Mouse (Mus musculus) gastrocnemius, postnatal 36 days (tissue): ENCODE measurements around the gene Tor4a. TPM values are rescaled to one million over a fixed set of nuclear protein-coding genes. Genes with fewer than 3 reads are reported as not detected.

Experiments
- DNase-seq, 2 experiments: peaks; one replicate each; pipeline ENCODE4 v3.0.0; 2022
- intact Hi-C: fragments of 180-260 bp; cut with DNase I; formaldehyde crosslinking; loops from one replicate; pipeline ENCODE4 v1.15.1; 2025
- long read RNA-seq, 2 experiments: library from polyadenylated mRNA; stranded (forward); transcript quantifications; one replicate each; pipeline ENCODE4 v2.0.0; 2021
- total RNA-seq, 2 experiments: library from RNA; stranded (reverse); gene quantifications; 2 replicates each; pipeline ENCODE4 v1.2.3; 2021

Tor4a gene
- 1 to 10 TPM in 1 of 2 experiments, under 1 TPM in 1; 0.54 to 1.2 TPM for total RNA-seq
- long read RNA-seq, experiment 1: 0 reads
- long read RNA-seq, experiment 2, partial matches to known transcripts: 0 of 1 reads
- long read RNA-seq, experiment 2, other reads (novel, unspliced or antisense): 1 of 1 reads

GRCm38 (mm10) chr2:25196172-25196954 lies at the start of gene Tor4a:
Tor4a (minus strand) TSS chr2:25196886.
- DNase-seq: peak; percentile 55 to 64
- intact Hi-C loops: no loop called here

- no peak for DNase-seq
- intact Hi-C loops: no loop called here
These were observed 47.5 kb upstream of the Tor4a start for GRCm38 (mm10) chr2:25244144-25244543.

DNA sequence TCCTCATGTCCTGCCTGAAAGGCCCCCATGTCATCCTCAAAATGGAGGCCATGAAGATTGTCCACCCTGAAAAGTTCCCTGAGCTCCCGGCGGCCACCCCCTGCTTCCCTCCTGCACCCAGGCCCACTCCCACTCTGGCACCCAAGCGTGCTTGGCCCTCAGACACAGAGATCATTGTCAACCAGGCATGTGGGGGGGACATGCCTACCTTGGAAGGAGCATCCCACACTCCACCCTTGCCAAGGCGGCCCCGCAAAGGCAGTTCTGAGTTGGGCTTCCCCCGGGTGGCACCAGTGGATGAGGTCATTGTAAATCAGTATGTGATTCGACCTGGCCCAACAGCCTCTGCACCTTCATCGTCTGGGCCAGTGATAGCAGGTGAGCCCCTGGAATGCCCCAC lies 46.7 kb upstream of the Tor4a start:
- intact Hi-C loops: no loop called here
- no peak for DNase-seq

- intact Hi-C loops: no loop called here
- DNase-seq: no peak
These were observed 45.4 kb upstream of the Tor4a start, which contains the start of the genes Rnf208 and Cysrt1 for GRCm38 (mm10) chr2:25242101-25242506. Rnf208 (plus strand) TSS chr2:25242255. Cysrt1 (minus strand) TSS chr2:25242452.

DNA sequence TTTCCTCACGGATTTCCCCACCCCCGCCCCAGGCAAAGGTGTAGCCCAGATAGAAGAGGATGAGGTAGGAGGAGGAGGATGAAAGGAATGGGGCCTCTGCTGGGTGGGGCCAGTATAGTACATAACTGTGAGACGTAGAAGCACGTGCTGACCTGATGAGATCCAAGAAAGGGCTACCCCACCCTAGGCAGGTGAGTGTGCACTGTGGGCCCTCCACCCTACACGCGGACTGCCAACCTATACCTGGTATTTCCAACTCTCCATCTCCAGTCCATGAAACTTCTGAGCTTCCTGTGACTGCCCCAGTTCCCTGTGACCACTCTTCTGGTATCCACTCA lies 44.7 kb upstream of the Tor4a start:
- intact Hi-C loops: no loop called here
- DNase-seq: no peak

DNA sequence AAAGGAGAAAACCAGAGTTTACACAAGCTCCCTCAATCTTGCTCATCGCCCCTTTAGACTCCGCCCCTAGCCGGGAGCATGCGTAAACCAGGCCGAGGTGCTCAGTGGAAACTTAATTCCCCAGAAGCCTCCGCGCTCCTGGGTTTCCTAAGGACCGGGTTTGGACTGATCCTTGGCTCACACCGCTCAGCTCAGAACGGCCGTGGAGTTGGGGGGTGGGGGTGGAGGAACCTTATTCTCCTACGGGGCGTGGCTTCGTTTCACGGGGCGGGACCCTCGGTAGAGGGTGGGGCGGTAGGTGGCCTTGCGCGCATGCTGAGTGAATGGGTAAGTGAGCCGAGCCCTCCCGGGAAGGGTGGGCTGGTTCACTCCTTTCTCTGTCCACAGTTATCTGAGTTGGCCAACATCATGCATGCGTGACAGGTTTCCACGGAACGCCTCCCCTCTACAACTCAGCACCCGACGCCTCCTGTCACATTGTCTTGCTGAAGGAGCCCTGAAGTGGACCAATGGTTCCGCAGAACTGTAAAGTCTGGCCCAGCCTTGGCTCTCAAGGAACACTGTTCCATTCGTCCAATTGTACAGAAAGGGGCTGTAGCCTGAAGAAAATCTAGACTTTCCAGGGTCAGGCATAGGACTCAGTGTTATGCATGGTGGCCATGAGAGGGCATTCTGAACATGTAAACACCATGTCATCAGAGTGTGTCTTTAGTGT lies 44.2 kb upstream of the Tor4a start:
- intact Hi-C loops: no loop called here
- peak; percentile 40 to 54 for DNase-seq

DNA sequence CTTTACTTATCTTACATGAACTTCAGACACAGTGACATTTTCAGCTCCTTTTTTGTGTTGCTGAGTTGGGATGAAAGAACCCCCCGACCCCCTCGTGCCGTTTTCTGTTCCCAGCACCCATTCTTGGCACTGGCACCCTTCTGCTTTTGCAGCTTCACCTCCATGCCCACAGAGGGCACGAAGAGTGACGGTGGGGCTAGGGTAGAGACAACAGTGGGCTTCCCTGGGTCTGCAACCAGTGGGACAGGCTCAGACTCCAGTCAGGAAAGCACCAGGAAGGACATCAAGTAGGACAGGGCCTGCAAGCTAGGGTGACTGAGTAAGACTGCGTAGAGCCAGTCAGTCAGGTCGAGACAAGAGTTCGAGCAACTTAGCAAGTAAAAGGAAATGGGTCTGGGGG lies 43.6 kb upstream of the Tor4a start:
- no peak for DNase-seq
- intact Hi-C loops: no loop called here

GRCm38 (mm10) chr2:25239766-25240165 lies 43.1 kb upstream of the Tor4a start:
- no peak for DNase-seq
- intact Hi-C loops: no loop called here

GRCm38 (mm10) chr2:25238106-25238505 lies 41.4 kb upstream of the Tor4a start:
- intact Hi-C loops: no loop called here
- DNase-seq: no peak

DNA sequence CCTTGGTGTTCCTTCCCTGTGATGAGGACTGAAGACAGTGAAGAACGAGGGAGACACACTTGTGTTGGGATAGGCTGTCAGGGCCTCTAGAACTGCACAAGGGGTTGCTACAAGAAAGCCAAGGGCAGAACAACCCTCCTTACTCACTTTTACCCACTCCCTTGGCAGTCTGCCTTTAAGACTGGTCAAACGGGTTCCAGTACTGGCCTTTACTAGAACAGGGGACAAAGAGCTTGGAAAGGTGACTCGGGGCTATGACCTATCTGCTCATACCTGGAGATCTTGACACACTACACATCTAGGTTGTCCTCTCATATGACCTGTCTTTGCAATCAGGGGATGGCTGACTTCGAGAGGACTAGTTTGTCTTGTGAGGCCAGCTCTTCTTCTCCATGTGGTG lies 40.8 kb upstream of the Tor4a start:
- no peak for DNase-seq
- intact Hi-C loops: no loop called here

DNA sequence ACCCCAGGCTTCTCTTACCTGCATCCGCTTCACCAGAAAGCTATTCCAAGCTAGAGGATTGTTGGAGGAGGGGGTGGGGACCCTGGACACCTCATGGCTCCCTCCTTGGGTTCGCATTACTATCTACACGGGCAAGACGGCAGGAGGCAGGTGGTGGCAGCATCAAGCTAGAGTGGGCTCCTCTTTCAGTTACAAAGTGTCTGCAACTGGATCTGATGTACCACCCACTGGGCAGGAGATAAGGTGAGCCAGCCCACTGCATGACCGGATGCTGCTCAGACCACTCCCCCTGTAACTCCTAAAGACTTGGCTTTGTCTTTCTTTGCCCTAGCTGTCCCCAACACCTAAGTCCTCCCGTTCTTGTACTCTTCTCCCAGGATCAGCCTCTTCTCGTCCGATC lies 39.9 kb upstream of the Tor4a start, which contains the start of gene Rnf224:
Gene Rnf224, minus strand, starts transcription at position 174 of the 400 bp plus-strand sequence.
- intact Hi-C loops: no loop called here
- no peak for DNase-seq

DNA sequence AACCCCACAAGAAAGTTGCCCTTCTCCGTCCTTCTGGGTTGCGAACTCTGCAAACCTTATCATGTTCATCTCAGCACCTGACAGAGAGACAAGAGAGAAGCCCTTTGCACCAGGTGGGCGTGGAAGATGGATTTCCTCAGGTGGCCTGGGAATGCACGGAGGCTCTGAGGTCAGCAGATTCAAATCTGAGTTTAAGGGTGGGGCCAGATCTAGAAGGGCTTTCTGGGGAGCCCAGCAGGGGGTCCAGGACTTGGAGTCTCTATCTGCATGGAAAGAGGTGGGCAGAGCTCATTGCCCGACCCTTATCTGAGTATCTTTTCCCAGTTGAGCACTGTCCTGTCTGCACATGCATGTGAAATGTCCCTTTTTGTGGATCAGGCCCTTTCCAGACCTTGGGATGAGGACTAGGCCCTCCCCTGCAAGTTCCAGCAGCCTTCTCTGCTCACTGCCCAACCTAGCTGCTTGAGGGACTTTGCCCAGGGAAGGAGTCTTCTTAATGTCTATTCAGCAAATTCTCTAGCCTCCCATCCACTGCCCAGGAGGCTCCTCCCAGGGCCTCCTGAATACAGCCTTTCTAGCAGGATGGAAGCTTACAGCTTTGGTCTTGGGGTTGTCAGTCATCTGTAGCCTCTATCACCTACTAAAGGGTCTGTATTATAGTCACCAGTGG lies 38.0 kb upstream of the Tor4a start:
- intact Hi-C loops: no loop called here
- no peak for DNase-seq

DNA sequence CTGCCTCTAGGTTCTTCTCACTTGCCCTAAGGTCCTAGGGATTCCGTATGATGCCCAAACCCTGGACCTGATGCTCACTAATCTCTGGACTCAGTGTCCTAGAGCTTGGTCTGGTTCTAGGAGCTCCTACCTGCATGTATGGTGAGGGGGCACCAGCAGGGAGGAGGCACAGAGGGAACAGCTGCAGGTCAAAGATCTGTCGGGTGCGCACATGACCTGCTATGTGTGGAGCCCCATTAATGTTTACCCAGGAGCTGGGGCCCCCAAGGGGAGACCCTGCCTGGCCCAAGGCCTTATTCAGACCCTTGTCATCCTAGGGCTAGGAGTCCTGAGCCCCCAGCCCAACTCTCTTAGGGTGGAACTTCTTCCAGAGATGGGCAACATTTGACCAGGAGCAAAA lies 37.4 kb upstream of the Tor4a start, which contains the start of gene Slc34a3:
Gene Slc34a3, minus strand, starts transcription at position 315 of the 400 bp plus-strand sequence.
- no peak for DNase-seq
- intact Hi-C loops: no loop called here

GRCm38 (mm10) chr2:25233421-25233820 lies 36.7 kb upstream of the Tor4a start:
- intact Hi-C loops: no loop called here
- DNase-seq: no peak

DNA sequence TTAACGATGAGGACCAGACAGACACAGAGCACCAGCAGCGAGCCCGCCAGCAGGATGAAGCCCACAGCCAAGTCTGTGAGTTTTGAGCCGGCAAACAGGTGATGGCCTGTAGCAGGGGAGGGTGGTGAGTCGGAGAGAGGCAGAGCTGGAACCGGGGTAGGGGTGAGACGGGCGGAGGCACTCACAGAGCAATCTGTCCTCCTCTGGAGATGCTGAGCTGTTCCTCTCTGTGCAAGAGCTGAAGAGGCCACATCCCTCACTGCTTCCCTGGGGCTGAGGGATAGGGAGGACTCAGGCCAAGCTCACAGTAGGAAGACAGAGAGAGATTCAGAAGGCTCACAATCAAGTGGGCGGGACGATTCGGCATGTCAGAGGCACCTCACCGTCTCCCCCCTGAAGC lies 34.4 kb upstream of the Tor4a start:
- DNase-seq: no peak
- intact Hi-C loops: no loop called here

DNA sequence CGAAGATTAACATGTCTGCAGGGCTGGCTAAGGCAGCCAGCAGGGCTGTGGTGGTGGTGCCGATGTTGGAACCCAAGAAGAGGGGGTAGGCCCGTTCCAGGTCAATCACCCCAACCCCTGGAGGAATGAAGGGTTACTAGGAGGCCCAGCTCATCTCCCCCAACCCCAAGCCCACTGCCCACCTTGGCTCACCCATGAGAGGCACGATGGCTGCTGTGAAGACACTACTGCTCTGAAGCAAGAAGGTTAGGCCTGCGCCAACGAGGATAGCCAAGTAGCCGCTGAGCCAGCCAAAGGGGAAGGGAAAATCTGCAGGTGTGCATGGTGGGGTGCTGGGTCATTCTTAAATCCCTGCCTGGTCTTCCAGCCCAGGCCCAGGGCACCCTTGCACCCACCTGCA lies 33.9 kb upstream of the Tor4a start:
- intact Hi-C loops: no loop called here
- no peak for DNase-seq

DNA sequence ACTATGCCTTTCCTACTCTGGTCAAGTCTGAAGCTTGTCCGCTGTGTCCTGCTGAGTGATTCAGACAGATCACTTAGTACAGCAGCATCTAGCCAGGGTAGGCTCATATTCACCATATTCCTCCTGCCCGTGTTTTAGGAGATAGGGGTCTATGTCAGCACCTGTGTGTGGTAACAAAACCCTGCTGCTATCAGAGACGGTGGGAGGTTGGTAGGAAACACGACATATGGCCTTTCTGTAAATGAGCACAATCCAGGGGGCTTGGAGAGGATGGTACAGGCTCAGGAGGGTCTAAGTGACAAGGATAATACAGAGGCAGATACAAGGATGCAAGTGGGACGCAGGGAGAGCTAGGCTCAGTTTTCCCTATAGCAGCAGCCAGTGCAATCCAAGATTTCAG lies 32.9 kb upstream of the Tor4a start:
- no peak for DNase-seq
- intact Hi-C loops: no loop called here

DNA sequence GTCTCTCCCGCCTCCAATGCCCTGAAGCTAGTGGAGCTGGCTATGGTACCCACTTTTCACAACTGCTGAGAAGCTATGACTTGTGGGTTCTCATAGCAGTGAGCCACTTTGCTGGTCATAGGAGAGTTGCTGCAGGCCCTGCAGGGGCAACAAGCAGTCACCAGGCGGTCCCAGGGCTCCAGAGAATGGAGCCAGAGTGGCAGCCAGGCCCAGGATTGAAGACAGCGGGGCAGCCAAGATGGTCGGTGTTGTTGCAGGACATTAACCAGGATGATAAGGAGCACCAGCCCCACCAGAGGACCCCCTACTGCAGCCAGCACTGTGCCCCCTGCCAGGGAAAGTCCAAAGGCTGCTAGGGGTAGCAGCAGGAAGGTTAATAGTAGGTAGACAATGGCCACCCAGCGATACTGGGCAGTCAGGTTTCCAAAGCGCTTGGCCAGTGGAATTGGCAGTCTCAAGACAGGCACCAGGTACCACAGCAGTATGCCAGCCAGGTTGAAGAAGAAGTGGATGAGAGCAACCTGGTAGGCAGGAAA lies 32.4 kb upstream of the Tor4a start:
- intact Hi-C loops: loop anchor here (1.0 kb wide), 1 partner anchor 36 kb away; no protein-coding TSS in a partner anchor
- no peak for DNase-seq

DNA sequence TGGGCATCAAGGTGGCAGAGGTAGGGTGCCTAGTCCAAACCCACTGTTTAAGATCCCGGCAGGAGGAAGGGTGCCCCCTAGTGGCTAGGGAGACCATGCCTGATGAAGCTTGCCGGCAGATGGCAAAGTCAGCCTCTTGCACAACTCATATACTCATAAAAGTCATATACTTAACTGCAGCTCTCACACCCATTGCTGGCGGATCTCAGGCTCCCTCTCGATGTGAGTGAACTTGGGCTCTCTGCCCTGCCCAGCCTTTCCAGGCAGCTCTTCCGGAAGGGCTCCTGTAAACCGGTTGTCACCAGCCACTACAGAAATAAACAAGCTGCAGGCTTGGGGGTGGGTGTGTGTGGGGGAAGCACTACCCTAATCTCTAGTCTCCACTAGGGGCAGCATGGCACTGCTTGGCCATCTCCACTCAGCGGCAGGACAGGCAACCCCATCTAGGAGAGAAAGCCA lies 31.8 kb upstream of the Tor4a start:
- DNase-seq: peak; percentile 78 to 85
- intact Hi-C loops: loop anchor here (1.0 kb wide), 1 partner anchor 35 kb away; no protein-coding TSS in a partner anchor

GRCm38 (mm10) chr2:25227406-25227805 lies 30.7 kb upstream of the Tor4a start:
- intact Hi-C loops: no loop called here
- no peak for DNase-seq

- DNase-seq: peak; percentile 39 to 40
- intact Hi-C loops: no loop called here
These were observed 30.2 kb upstream of the Tor4a start for GRCm38 (mm10) chr2:25226864-25227263.
